Mouse (Mus musculus) cerebellum, adult 2 months (tissue): Measurements from ENCODE around the gene Gtf2h2.

Experiments used
- CTCF ChIP-seq: fragments of 200-500 bp; IDR thresholded peaks from 2 replicates; pipeline ENCODE4 v1.5.1; 2011; ENCODE audit warnings: low read depth, mild to moderate bottlenecking, control low read depth, low read length, moderate library complexity, borderline replicate concordance; ENCODE audit not compliant: insufficient read depth
- POLR2A ChIP-seq: fragments of 200-500 bp; IDR thresholded peaks from 2 replicates; pipeline ENCODE4 v1.6.1; 2011; ENCODE audit warnings: low read length, control low read depth, borderline replicate concordance; ENCODE audit not compliant: insufficient read depth

GRCm38 (mm10) chr13:100463527-100464222 lies 28.7 kb downstream of the Gtf2h2 start:
- TF ChIP-seq POLR2A (no peak), CTCF (no peak)
